Mouse (Mus musculus): Measurements from ENCODE around the gene Olfr414. TPM values are rescaled to one million over a fixed set of nuclear protein-coding genes. Genes with fewer than 3 reads are reported as not detected.

Olfr414 gene
- polyA plus RNA-seq, 1 experiment from 2014 or later, result 0.03 TPM

DNA sequence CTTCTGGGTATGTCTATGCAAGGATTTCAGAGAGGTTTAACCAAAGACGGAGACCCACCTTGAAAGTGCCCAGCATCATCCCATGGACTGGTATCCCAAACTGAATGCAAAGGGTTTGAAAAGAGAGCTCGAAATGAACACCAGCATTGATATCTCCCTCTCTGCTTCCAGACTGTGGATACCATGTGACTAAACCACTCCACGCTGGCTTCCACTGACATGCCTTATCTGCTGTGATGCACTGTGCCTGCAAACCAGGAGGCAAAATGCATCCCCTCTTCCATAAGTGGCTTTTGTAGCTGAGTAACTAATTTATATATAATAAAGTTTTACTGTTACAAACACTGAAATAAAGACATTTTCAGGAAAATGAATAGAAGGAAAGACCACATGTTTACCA is 41.5 kb downstream of the Olfr414 start:
- H3K9ac ChIP-seq (ENCODE audit: low read length), result no peak overlapping the region
- H3K36me3 ChIP-seq (ENCODE audit: control insufficient read depth, insufficient read depth, low read length), result no peaks in the 10 kb centered on the region
- H3K4me2 ChIP-seq (ENCODE audit: low read depth, low read length), result no peak overlapping the region
- no peak overlapping the region for H3K27ac ChIP-seq (ENCODE audit: low read length)
- 77% methylated on average over 3 of the region's 3 CpGs for WGBS
- H3K27me3 ChIP-seq (ENCODE audit: control insufficient read depth, insufficient read depth, low read length), result no peaks in the 10 kb centered on the region
- no peaks in the 10 kb centered on the region for H3K9me3 ChIP-seq (replicated peaks; ENCODE audit: control insufficient read depth, low read length)
- H3K4me1 ChIP-seq (ENCODE audit: control insufficient read depth, insufficient read depth, low read length), result no peaks in the 10 kb centered on the region
- no peak for ATAC-seq (ENCODE audit: insufficient read depth, low FRiP score)
- no peak overlapping the region for H3K4me3 ChIP-seq (replicated peaks; ENCODE audit: low read length)

DNA sequence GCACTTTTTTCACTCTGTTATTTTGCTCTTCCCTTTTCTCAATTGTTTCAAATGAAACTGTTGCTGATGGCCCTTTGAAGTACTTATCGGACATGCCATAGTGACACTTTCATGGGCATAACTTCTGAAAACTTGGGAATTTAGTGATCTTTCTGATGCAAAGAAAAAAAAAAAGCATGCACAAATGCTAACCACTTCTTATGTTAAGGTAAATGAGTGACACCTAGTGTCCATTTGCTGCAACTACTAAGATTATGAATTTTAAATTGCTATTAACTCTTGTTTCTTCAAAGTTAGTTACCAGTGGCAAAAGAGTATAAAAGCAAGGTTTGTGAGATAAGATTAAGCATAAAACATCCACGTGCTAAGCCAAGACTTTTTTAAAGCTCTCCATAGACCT is 42.4 kb downstream of the Olfr414 start:
- Histone ChIP-seq H3K4me3 (replicated peaks; ENCODE audit: low read length) (no peak overlapping the region), H3K4me2 (ENCODE audit: low read depth, low read length) (no peak overlapping the region), H3K27ac (ENCODE audit: low read length) (no peak overlapping the region), H3K36me3 (ENCODE audit: control insufficient read depth, insufficient read depth, low read length) (no peaks in the 10 kb centered on the region), H3K27me3 (ENCODE audit: control insufficient read depth, insufficient read depth, low read length) (no peaks in the 10 kb centered on the region), H3K4me1 (ENCODE audit: control insufficient read depth, insufficient read depth, low read length) (no peaks in the 10 kb centered on the region), H3K9me3 (replicated peaks; ENCODE audit: control insufficient read depth, low read length) (no peaks in the 10 kb centered on the region), H3K9ac (ENCODE audit: low read length) (no peak overlapping the region)
- no peak for ATAC-seq (ENCODE audit: insufficient read depth, low FRiP score)
- WGBS, result 36% methylated on average over 2 of the region's 2 CpGs

DNA sequence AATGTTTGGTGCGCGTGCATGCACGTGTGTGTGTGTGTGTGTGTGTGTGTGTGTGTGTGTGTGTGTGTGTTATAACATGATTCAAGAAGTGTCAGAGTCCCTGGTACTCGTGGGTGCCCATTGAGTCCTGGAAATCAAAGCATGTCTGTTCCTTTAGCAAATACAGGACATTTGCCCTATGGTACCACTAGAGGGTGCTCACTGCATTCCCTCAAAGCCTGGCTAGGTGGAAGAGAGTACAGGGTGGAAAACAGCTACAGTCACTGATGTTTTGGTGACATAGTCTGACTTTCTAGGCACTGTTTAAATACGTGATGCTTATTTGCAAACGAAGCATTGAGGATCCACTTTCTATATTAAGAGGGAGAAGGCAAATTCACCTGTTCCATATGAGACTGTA is 45.9 kb downstream of the Olfr414 start:
- 7% methylated on average over 6 of the region's 6 CpGs for WGBS
- no peak overlapping the region for H3K4me3 ChIP-seq (replicated peaks; ENCODE audit: low read length)
- no peaks in the 10 kb centered on the region for H3K36me3 ChIP-seq (ENCODE audit: control insufficient read depth, insufficient read depth, low read length)
- no peak overlapping the region for H3K27ac ChIP-seq (ENCODE audit: low read length)
- ATAC-seq (ENCODE audit: insufficient read depth, low FRiP score), result no peak
- H3K9me3 ChIP-seq (replicated peaks; ENCODE audit: control insufficient read depth, low read length), result no peaks in the 10 kb centered on the region
- H3K27me3 ChIP-seq (ENCODE audit: control insufficient read depth, insufficient read depth, low read length), result no peaks in the 10 kb centered on the region
- H3K9ac ChIP-seq (ENCODE audit: low read length), result no peak overlapping the region
- H3K4me2 ChIP-seq (ENCODE audit: low read depth, low read length), result no peak overlapping the region
- H3K4me1 ChIP-seq (ENCODE audit: control insufficient read depth, insufficient read depth, low read length), result no peaks in the 10 kb centered on the region

DNA sequence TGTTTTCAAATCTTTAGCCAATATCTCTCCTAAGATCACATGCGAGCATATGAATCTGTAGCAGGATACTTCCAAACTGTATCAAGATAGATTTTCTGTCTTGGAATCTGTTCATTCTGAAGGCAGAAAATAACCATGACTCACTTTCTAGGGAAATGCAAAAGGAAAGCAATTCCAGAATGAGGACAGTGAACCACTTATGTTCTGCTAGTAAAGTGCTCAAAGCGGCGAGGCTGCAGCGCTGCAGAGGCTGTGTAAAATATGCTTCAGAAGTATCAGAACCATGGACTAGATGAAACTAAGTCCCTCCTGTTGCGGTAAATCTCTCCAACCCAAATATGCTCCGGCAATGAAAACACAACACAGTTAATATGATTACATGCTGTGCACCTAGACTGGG is 58.7 kb downstream of the Olfr414 start:
- Histone ChIP-seq H3K27me3 (ENCODE audit: control insufficient read depth, insufficient read depth, low read length) (no peaks in the 10 kb centered on the region), H3K9ac (ENCODE audit: low read length) (no peak overlapping the region), H3K36me3 (ENCODE audit: control insufficient read depth, insufficient read depth, low read length) (no peaks in the 10 kb centered on the region), H3K4me2 (ENCODE audit: low read depth, low read length) (no peak overlapping the region), H3K4me3 (replicated peaks; ENCODE audit: low read length) (no peak overlapping the region), H3K9me3 (replicated peaks; ENCODE audit: control insufficient read depth, low read length) (no peaks in the 10 kb centered on the region), H3K27ac (ENCODE audit: low read length) (no peak overlapping the region), H3K4me1 (ENCODE audit: control insufficient read depth, insufficient read depth, low read length) (no peaks in the 10 kb centered on the region)
- no peak for ATAC-seq (ENCODE audit: insufficient read depth, low FRiP score)
- WGBS, result 91% methylated on average over 6 of the region's 6 CpGs

Other genes with a start within 250 kb of the Olfr414 start
- gene Olfr419, start 172.0 kb upstream of the Olfr414 start, polyA plus RNA-seq (2015; fragmentation: Nextera tagmentation; extraction: Ambion mirVana), result not detected in 2 replicates
- 0.50 and 1.3 TPM in 2 replicates for gene Mptx1, start 93.5 kb upstream of the Olfr414 start, polyA plus RNA-seq (2015; fragmentation: Nextera tagmentation; extraction: Ambion mirVana)
- not detected in 2 replicates for gene Olfr417, start 58.9 kb upstream of the Olfr414 start, polyA plus RNA-seq (2015; fragmentation: Nextera tagmentation; extraction: Ambion mirVana)
- gene Olfr248, start 33.0 kb upstream of the Olfr414 start, polyA plus RNA-seq (2015; fragmentation: Nextera tagmentation; extraction: Ambion mirVana), result not detected in 2 replicates
- not detected in 2 replicates for gene Olfr220, start 18.0 kb downstream of the Olfr414 start, polyA plus RNA-seq (2015; fragmentation: Nextera tagmentation; extraction: Ambion mirVana)
- 0.61 and 0.89 TPM in 2 replicates for gene Fmn2, start 77.8 kb downstream of the Olfr414 start, polyA plus RNA-seq (2015; fragmentation: Nextera tagmentation; extraction: Ambion mirVana)